ENCODE assay signal across 9 mouse cellular contexts in genomic region chr8:80313883-80314635, GRCm38 (mm10).
A peak's percentile ranks its signal among the peaks of the same experiment; 100 is the strongest.
DNase-seq lines count a peak whose midpoint lies in the region; ATAC-seq and TF ChIP-seq lines count a peak whose summit lies in the region.
"Had no signal": no experiment of that assay in that cellular context is flagged by ENCODE, and none has a peak within 500 bp of the region (broad histone marks: within the 10 kb centered on the region; RNA-seq: fewer than 3 reads in every experiment).

No protein-coding gene starts in this region.

- H3K27me3 ChIP-seq in forebrain, postnatal 0 days (ENCODE audit: insufficient read depth, low read length): no peaks in the 10 kb centered on the region
- H3K27me3 ChIP-seq in forebrain, embryonic 12.5 days: peaks cover 39% of the 10 kb centered on the region

- 44% methylated on average over 12 of the region's 12 CpGs for WGBS in forebrain, postnatal 0 days
- 44% methylated on average over 12 of the region's 12 CpGs for WGBS in forebrain, embryonic 12.5 days
- WGBS in macrophage (ENCODE audit: missing documents): 38% methylated on average over 12 of the region's 12 CpGs

- peaks cover 4% of the 10 kb centered on the region; the same call in 1 of the 2 replicates for H3K4me1 ChIP-seq in forebrain, postnatal 0 days (ENCODE audit: insufficient read depth)
- peaks cover 24% of the 10 kb centered on the region for H3K4me1 ChIP-seq in forebrain, embryonic 12.5 days

- H3K27ac ChIP-seq in forebrain, postnatal 0 days (ENCODE audit: low read depth, low read length): no peak overlapping the region
- no peak overlapping the region for H3K27ac ChIP-seq in forebrain, embryonic 12.5 days
- H3K27ac ChIP-seq in macrophage: peak overlapping the region; percentile 46
- H3K27ac ChIP-seq: neural tube, embryonic 12.5 days had no signal

- no peak overlapping the region for H3K4me3 ChIP-seq in forebrain, postnatal 0 days (ENCODE audit: low read depth, low read length)
- H3K4me3 ChIP-seq in forebrain, embryonic 12.5 days (replicated peaks): no peak overlapping the region
- no peak overlapping the region for H3K4me3 ChIP-seq in macrophage (ENCODE audit: inconsistent target)
- H3K4me3 ChIP-seq: neural tube, embryonic 12.5 days had no signal

- DNase-seq in forebrain, postnatal 0 days: no peak
- DNase-seq in ovary, adult 18-20 months (ENCODE audit: low spot score): peak; percentile 32
- DNase-seq in ovary, postnatal 14 days (ENCODE audit: low spot score): no peak
- no peak for DNase-seq in layer of hippocampus, adult 18-20 months (ENCODE audit: low spot score in 2 of 2)
- DNase-seq in spleen, postnatal 36 days (ENCODE audit: low spot score in 2 of 2): no peak
- DNase-seq in heart, postnatal 36 days: no peak

- H3K9me3 ChIP-seq in forebrain, postnatal 0 days (ENCODE audit: low read length): no peaks in the 10 kb centered on the region
- no peaks in the 10 kb centered on the region for H3K9me3 ChIP-seq in forebrain, embryonic 12.5 days
- H3K9me3 ChIP-seq: neural tube, embryonic 12.5 days had no signal

- no peak overlapping the region for H3K4me2 ChIP-seq in forebrain, postnatal 0 days (ENCODE audit: low read depth)
- H3K4me2 ChIP-seq in forebrain, embryonic 12.5 days: no peak overlapping the region; the same call in 1 of the 2 replicates

- H3K79me2 ChIP-seq in macrophage (ENCODE audit: inconsistent target): no peaks in the 10 kb centered on the region

- no peak overlapping the region for H3K9ac ChIP-seq in forebrain, postnatal 0 days
- no peak overlapping the region for H3K9ac ChIP-seq in forebrain, embryonic 12.5 days
- H3K9ac ChIP-seq: neural tube, embryonic 12.5 days had no signal

- intact Hi-C loops in heart, postnatal 36 days (cut with DNase I): no loop called here

- no peak for ATAC-seq in forebrain, postnatal 0 days
- no peak for ATAC-seq in forebrain, embryonic 12.5 days (ENCODE audit: low FRiP score)

- 0 out of 2 replicates have a peak, but pooled peaks have one; percentile 21 for TF ChIP-seq CTCF in forebrain, postnatal 0 days (IDR thresholded peaks at IDR 0.05; ENCODE audit: low read depth)

- H3K36me3 ChIP-seq in forebrain, postnatal 0 days (ENCODE audit: insufficient read depth): no peaks in the 10 kb centered on the region
- H3K36me3 ChIP-seq in forebrain, embryonic 12.5 days (replicated peaks): no peaks in the 10 kb centered on the region
- no peaks in the 10 kb centered on the region for H3K36me3 ChIP-seq in macrophage (ENCODE audit: inconsistent target)
- H3K36me3 ChIP-seq: neural tube, embryonic 12.5 days had no signal
